Mouse (Mus musculus): ENCODE measurements around the gene Zfp658.

The Zfp658 gene

GRCm38 (mm10) chr7:43579440-43580171 is 17.6 kb downstream of the Zfp658 start, which contains the start of gene Zfp719:
TSS of gene Zfp719 (plus strand) at chr7:43579610.
- in situ Hi-C loops (cut with MboI, MseI) = loop anchor here (10.0 kb wide), 1 partner anchor 95 kb away; the partner anchor contains the start of gene Ctu1

GRCm38 (mm10) chr7:43580526-43580925 is 18.5 kb downstream of the Zfp658 start:
- in situ Hi-C loops (cut with MboI, MseI) = loop anchor here (10.0 kb wide), 1 partner anchor 94 kb away; the partner anchor contains the start of gene Ctu1

- in situ Hi-C loops (cut with MboI, MseI) = loop anchor here (10.0 kb wide), 1 partner anchor 90 kb away; the partner anchor contains the start of gene Ctu1
These were observed 22.7 kb downstream of the Zfp658 start for GRCm38 (mm10) chr7:43584790-43585189.

GRCm38 (mm10) chr7:43601884-43602283 is 39.8 kb downstream of the Zfp658 start:
- in situ Hi-C loops (cut with MboI, MseI) = no loop called here

- in situ Hi-C loops (cut with MboI, MseI) = no loop called here
These were observed 45.1 kb downstream of the Zfp658 start, which contains the start of gene Zfp819 for GRCm38 (mm10) chr7:43606896-43607742. TSS of gene Zfp819 (plus strand) at chr7:43607169.

- in situ Hi-C loops (cut with MboI, MseI) = no loop called here
These were observed 45.8 kb downstream of the Zfp658 start for GRCm38 (mm10) chr7:43607743-43608287.

- in situ Hi-C loops (cut with MboI, MseI) = no loop called here
These were observed 46.3 kb downstream of the Zfp658 start for GRCm38 (mm10) chr7:43608316-43608824.

GRCm38 (mm10) chr7:43613816-43614551 is 51.9 kb downstream of the Zfp658 start:
- in situ Hi-C loops (cut with MboI, MseI) = no loop called here

GRCm38 (mm10) chr7:43622927-43623326 is 60.9 kb downstream of the Zfp658 start:
- in situ Hi-C loops (cut with MboI, MseI) = no loop called here

- in situ Hi-C loops (cut with MboI, MseI) = no loop called here
These were observed 61.8 kb downstream of the Zfp658 start for GRCm38 (mm10) chr7:43623819-43624218.

Measured in regulatory T cell (primary cell).